Mouse (Mus musculus): ENCODE data around the gene Shld1.

Gene Shld1

GRCm38 (mm10) chr2:132794204-132794586 is 107.5 kb downstream of the Shld1 start:
- no peak for DNase-seq (ENCODE audit: low read depth, low spot score)

All from telencephalon, adult 2 months (tissue).